Mouse (Mus musculus): ENCODE data around the gene Creb3l1.

GRCm38 (mm10) chr2:91996006-91996405, 28.3 kb downstream of the Creb3l1 start:
- TF ChIP-seq CTCF (IDR thresholded peaks at IDR 0.05; ENCODE audit: control insufficient read depth, insufficient read depth, low read length) (no peak), POLR2A (IDR thresholded peaks at IDR 0.05; ENCODE audit: borderline replicate concordance, control insufficient read depth, low read depth, low read length) (no peak)
